Mouse (Mus musculus): ENCODE data around the gene Gcnt2. TPM values are rescaled to one million over a fixed set of nuclear protein-coding genes. Genes with fewer than 3 reads are reported as not detected.

Gcnt2 gene
- polyA plus RNA-seq, 1 experiment: 1.2 TPM

GRCm38 (mm10) chr13:40907274-40907673 is 47.7 kb downstream of the Gcnt2 start:
- Histone ChIP-seq H3K27me3 (ENCODE audit: control insufficient read depth, insufficient read depth, low read length) (no peaks in the 10 kb centered on the region), H3K27ac (ENCODE audit: control insufficient read depth, insufficient read depth, low read length) (no peak overlapping the region), H3K4me1 (replicated peaks; ENCODE audit: control insufficient read depth, insufficient read depth, low read length) (no peaks in the 10 kb centered on the region; the same call in 1 of the 2 replicates), H3K36me3 (ENCODE audit: control insufficient read depth, insufficient read depth, low read length) (no peaks in the 10 kb centered on the region), H3K4me3 (ENCODE audit: control insufficient read depth, insufficient read depth, low read length) (no peak overlapping the region)
- 76% methylated on average over 7 of the region's 7 CpGs for WGBS
- TF ChIP-seq CTCF (IDR thresholded peaks at IDR 0.05; ENCODE audit: borderline replicate concordance, control insufficient read depth, extremely low read depth, insufficient read depth, low read length, poor library complexity): no peak
- no peak for TF ChIP-seq POLR2A (IDR thresholded peaks at IDR 0.05; ENCODE audit: control insufficient read depth, extremely low read depth, insufficient read depth, low read length, poor library complexity)
- DNase-seq: no peak

DNA sequence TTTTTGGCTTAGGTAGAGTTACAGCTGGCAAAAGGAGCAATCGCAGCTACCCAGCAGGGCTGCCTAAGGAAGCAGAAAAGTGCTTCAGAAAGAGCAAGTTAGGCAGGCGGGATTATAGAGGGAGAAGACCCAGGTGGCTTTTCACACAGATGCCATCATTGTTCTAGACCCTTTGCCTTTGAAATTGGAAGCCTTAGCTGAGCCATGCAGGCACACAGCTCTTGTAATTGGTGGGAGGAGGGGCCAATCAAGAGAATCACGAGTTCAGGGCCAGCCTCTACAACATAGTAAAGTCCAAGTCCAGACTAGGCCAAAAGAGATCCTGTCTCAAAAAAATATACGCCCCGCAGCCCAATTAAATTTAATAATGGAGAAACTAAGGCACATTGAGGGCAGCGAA is 48.5 kb downstream of the Gcnt2 start:
- no peak overlapping the region for H3K27ac ChIP-seq (ENCODE audit: control insufficient read depth, insufficient read depth, low read length)
- no peaks in the 10 kb centered on the region for H3K36me3 ChIP-seq (ENCODE audit: control insufficient read depth, insufficient read depth, low read length)
- H3K4me1 ChIP-seq (replicated peaks; ENCODE audit: control insufficient read depth, insufficient read depth, low read length): no peaks in the 10 kb centered on the region; the same call in 1 of the 2 replicates
- DNase-seq: no peak
- no peaks in the 10 kb centered on the region for H3K27me3 ChIP-seq (ENCODE audit: control insufficient read depth, insufficient read depth, low read length)
- 50% methylated on average over 6 of the region's 6 CpGs for WGBS
- no peak overlapping the region for H3K4me3 ChIP-seq (ENCODE audit: control insufficient read depth, insufficient read depth, low read length)
- TF ChIP-seq POLR2A (IDR thresholded peaks at IDR 0.05; ENCODE audit: control insufficient read depth, extremely low read depth, insufficient read depth, low read length, poor library complexity): no peak
- TF ChIP-seq CTCF (IDR thresholded peaks at IDR 0.05; ENCODE audit: borderline replicate concordance, control insufficient read depth, extremely low read depth, insufficient read depth, low read length, poor library complexity): no peak

GRCm38 (mm10) chr13:40909060-40909459 is 49.5 kb downstream of the Gcnt2 start:
- no peak for TF ChIP-seq POLR2A (IDR thresholded peaks at IDR 0.05; ENCODE audit: control insufficient read depth, extremely low read depth, insufficient read depth, low read length, poor library complexity)
- no peak for TF ChIP-seq CTCF (IDR thresholded peaks at IDR 0.05; ENCODE audit: borderline replicate concordance, control insufficient read depth, extremely low read depth, insufficient read depth, low read length, poor library complexity)
- no peak overlapping the region for H3K27ac ChIP-seq (ENCODE audit: control insufficient read depth, insufficient read depth, low read length)
- H3K36me3 ChIP-seq (ENCODE audit: control insufficient read depth, insufficient read depth, low read length): no peaks in the 10 kb centered on the region
- H3K27me3 ChIP-seq (ENCODE audit: control insufficient read depth, insufficient read depth, low read length): no peaks in the 10 kb centered on the region
- no peaks in the 10 kb centered on the region; the same call in 1 of the 2 replicates for H3K4me1 ChIP-seq (replicated peaks; ENCODE audit: control insufficient read depth, insufficient read depth, low read length)
- no peak for DNase-seq
- no peak overlapping the region for H3K4me3 ChIP-seq (ENCODE audit: control insufficient read depth, insufficient read depth, low read length)
- 46% methylated on average over 8 of the region's 8 CpGs for WGBS

DNA sequence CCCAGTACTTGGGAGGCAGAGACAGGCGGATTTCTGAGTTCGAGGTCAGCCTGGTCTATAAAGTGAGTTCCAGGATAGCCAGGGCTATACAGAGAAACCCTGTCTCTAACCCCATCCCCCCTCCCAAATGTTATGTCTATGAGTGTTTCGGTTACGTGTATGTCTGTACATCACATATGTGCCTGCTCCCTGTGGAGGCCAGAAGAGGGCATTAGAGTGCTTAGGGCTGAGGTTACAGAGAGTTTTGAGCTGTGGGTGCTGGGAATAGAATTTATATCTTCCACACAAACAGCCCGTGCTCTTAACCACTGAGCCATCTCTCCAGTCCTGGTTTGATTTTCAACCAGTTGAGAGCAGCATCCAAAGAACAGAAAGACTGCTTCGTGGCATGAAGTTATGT is 50.5 kb downstream of the Gcnt2 start:
- no peaks in the 10 kb centered on the region for H3K27me3 ChIP-seq (ENCODE audit: control insufficient read depth, insufficient read depth, low read length)
- H3K4me3 ChIP-seq (ENCODE audit: control insufficient read depth, insufficient read depth, low read length): no peak overlapping the region
- DNase-seq: no peak
- no peaks in the 10 kb centered on the region; the same call in 1 of the 2 replicates for H3K4me1 ChIP-seq (replicated peaks; ENCODE audit: control insufficient read depth, insufficient read depth, low read length)
- no peak overlapping the region for H3K27ac ChIP-seq (ENCODE audit: control insufficient read depth, insufficient read depth, low read length)
- TF ChIP-seq CTCF (IDR thresholded peaks at IDR 0.05; ENCODE audit: borderline replicate concordance, control insufficient read depth, extremely low read depth, insufficient read depth, low read length, poor library complexity) (no peak), POLR2A (IDR thresholded peaks at IDR 0.05; ENCODE audit: control insufficient read depth, extremely low read depth, insufficient read depth, low read length, poor library complexity) (no peak)
- WGBS: 95% methylated on average over 6 of the region's 6 CpGs
- no peaks in the 10 kb centered on the region for H3K36me3 ChIP-seq (ENCODE audit: control insufficient read depth, insufficient read depth, low read length)

- Histone ChIP-seq H3K4me1 (replicated peaks; ENCODE audit: control insufficient read depth, insufficient read depth, low read length) (no peaks in the 10 kb centered on the region; the same call in 1 of the 2 replicates), H3K36me3 (ENCODE audit: control insufficient read depth, insufficient read depth, low read length) (no peaks in the 10 kb centered on the region), H3K27ac (ENCODE audit: control insufficient read depth, insufficient read depth, low read length) (no peak overlapping the region), H3K4me3 (ENCODE audit: control insufficient read depth, insufficient read depth, low read length) (no peak overlapping the region), H3K27me3 (ENCODE audit: control insufficient read depth, insufficient read depth, low read length) (no peaks in the 10 kb centered on the region)
- no peak for TF ChIP-seq CTCF (IDR thresholded peaks at IDR 0.05; ENCODE audit: borderline replicate concordance, control insufficient read depth, extremely low read depth, insufficient read depth, low read length, poor library complexity)
- TF ChIP-seq POLR2A (IDR thresholded peaks at IDR 0.05; ENCODE audit: control insufficient read depth, extremely low read depth, insufficient read depth, low read length, poor library complexity): no peak
- WGBS: 98% methylated on average over 6 of the region's 6 CpGs
- no peak for DNase-seq
These were observed 52.4 kb downstream of the Gcnt2 start for GRCm38 (mm10) chr13:40911951-40912350.

GRCm38 (mm10) chr13:40913395-40914018 is 54.0 kb downstream of the Gcnt2 start:
- no peak for DNase-seq
- peaks cover 9% of the 10 kb centered on the region; the same call in 1 of the 2 replicates for H3K4me1 ChIP-seq (replicated peaks; ENCODE audit: control insufficient read depth, insufficient read depth, low read length)
- 85% methylated on average over 14 of the region's 14 CpGs for WGBS
- no peak overlapping the region for H3K4me3 ChIP-seq (ENCODE audit: control insufficient read depth, insufficient read depth, low read length)
- peaks cover 9% of the 10 kb centered on the region; the same call in 1 of the 2 replicates for H3K27me3 ChIP-seq (ENCODE audit: control insufficient read depth, insufficient read depth, low read length)
- H3K36me3 ChIP-seq (ENCODE audit: control insufficient read depth, insufficient read depth, low read length): no peaks in the 10 kb centered on the region
- TF ChIP-seq CTCF (IDR thresholded peaks at IDR 0.05; ENCODE audit: borderline replicate concordance, control insufficient read depth, extremely low read depth, insufficient read depth, low read length, poor library complexity) (no peak), POLR2A (IDR thresholded peaks at IDR 0.05; ENCODE audit: control insufficient read depth, extremely low read depth, insufficient read depth, low read length, poor library complexity) (no peak)
- no peak overlapping the region for H3K27ac ChIP-seq (ENCODE audit: control insufficient read depth, insufficient read depth, low read length)

Data from thymus, adult 2 months (tissue).